Mouse (Mus musculus): Measurements from ENCODE around the gene Klhl4.

The Klhl4 gene

GRCm38 (mm10) chrX:114473782-114474731, at the start of gene Klhl4:
TSS of gene Klhl4 (plus strand) at chrX:114474333.
- DNase-seq (ENCODE audit: low spot score in 2 of 2), result peak in 1 of 2 experiments; percentile 26

- DNase-seq (ENCODE audit: low spot score in 2 of 2), result no peak
These were observed 10.0 kb downstream of the Klhl4 start for GRCm38 (mm10) chrX:114484153-114484552.

GRCm38 (mm10) chrX:114486691-114487090, 12.6 kb downstream of the Klhl4 start:
- DNase-seq (ENCODE audit: low spot score in 2 of 2), result no peak

GRCm38 (mm10) chrX:114558141-114558540, 84.0 kb downstream of the Klhl4 start:
- peak in 1 of 2 experiments; percentile 13 for DNase-seq (ENCODE audit: low spot score in 2 of 2)

- peak in 1 of 2 experiments; percentile 5 for DNase-seq (ENCODE audit: low spot score in 2 of 2)
These were observed 108.2 kb downstream of the Klhl4 start for GRCm38 (mm10) chrX:114582311-114582710.
